Mouse (Mus musculus) liver, postnatal 0 days (tissue): ENCODE measurements around the gene Rpp40.

ENCODE experiments used
- CTCF ChIP-seq: sonication (generic); IDR thresholded peaks from 2 replicates; pipeline ENCODE4 v1.5.1; 2016; ENCODE audit warnings: antibody characterized with exemption, low read depth
- EP300 ChIP-seq: IDR thresholded peaks from 2 replicates; pipeline ENCODE4 v1.6.1; 2016; ENCODE audit warnings: antibody characterized with exemption, low read depth, mild to moderate bottlenecking

- TF ChIP-seq EP300 (no peak), CTCF (no peak)
Measured at GRCm38 (mm10) chr13:35848694-35849093, 57.5 kb downstream of the Rpp40 start.
